Comparison of ENCODE assay signal across 8 mouse cellular contexts in the genomic region with DNA sequence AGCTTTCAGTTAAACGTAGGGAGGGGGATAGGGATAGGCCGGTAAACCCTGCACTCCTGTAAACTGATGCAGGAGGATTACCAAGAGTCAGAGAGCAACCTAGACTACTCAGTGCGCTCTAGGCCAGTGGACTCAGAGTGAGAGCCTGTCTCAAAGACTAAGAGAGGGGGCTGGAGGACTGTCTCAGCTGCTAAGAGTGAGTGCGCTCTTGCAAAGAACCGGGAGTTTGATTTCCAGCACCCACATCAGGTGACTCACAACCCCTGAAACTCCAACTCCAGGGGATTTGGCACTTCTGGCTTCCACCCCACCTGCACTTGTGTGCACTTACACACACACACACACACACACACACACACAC. TPM values are rescaled to one million over a fixed set of nuclear protein-coding genes. Genes with fewer than 3 reads are reported as not detected.
DNase-seq lines count a peak whose midpoint lies in the region; ATAC-seq and TF ChIP-seq lines count a peak whose summit lies in the region.

No protein-coding gene starts in this region.

- no peak overlapping the region for H3K9ac ChIP-seq in liver, embryonic 11.5 days (ENCODE audit: low read depth, low read length)
- no peak overlapping the region for H3K9ac ChIP-seq in liver, postnatal 0 days (replicated peaks)
- no peak overlapping the region for H3K9ac ChIP-seq in forebrain, embryonic 11.5 days (ENCODE audit: low read length)
- H3K9ac ChIP-seq in intestine, embryonic 15.5 days = no peak overlapping the region
- H3K9ac ChIP-seq in neural tube, embryonic 12.5 days = no peak overlapping the region

- H3K27me3 ChIP-seq in liver, embryonic 11.5 days (replicated peaks; ENCODE audit: control insufficient read depth, insufficient read depth, low read length) = peaks cover 17% of the 10 kb centered on the region
- no peaks in the 10 kb centered on the region for H3K27me3 ChIP-seq in liver, postnatal 0 days (ENCODE audit: insufficient read depth, low read length)
- H3K27me3 ChIP-seq in forebrain, embryonic 11.5 days (ENCODE audit: control insufficient read depth, insufficient read depth, low read length) = no peaks in the 10 kb centered on the region
- no peaks in the 10 kb centered on the region for H3K27me3 ChIP-seq in intestine, embryonic 15.5 days (replicated peaks)
- H3K27me3 ChIP-seq in neural tube, embryonic 12.5 days (replicated peaks) = no peaks in the 10 kb centered on the region

- ATAC-seq in liver, embryonic 11.5 days (replicated peaks; ENCODE audit: low FRiP score) = no peak
- ATAC-seq in liver, postnatal 0 days = no peak
- no peak; the same call in 1 of the 2 replicates for ATAC-seq in forebrain, embryonic 11.5 days (replicated peaks; ENCODE audit: low FRiP score)
- ATAC-seq in intestine, embryonic 15.5 days = no peak
- peak; percentile 30; the same call in 1 of the 2 replicates for ATAC-seq in neural tube, embryonic 12.5 days (ENCODE audit: low FRiP score, low read depth)
- no peak for ATAC-seq in CD4-positive, CD25-positive, alpha-beta regulatory T cell, adult 4 months

- H3K9me3 ChIP-seq in liver, embryonic 11.5 days (ENCODE audit: control insufficient read depth, low read length) = no peaks in the 10 kb centered on the region
- H3K9me3 ChIP-seq in liver, postnatal 0 days (ENCODE audit: low read length) = no peaks in the 10 kb centered on the region
- H3K9me3 ChIP-seq in forebrain, embryonic 11.5 days (ENCODE audit: control insufficient read depth, low read length) = no peaks in the 10 kb centered on the region
- no peaks in the 10 kb centered on the region for H3K9me3 ChIP-seq in intestine, embryonic 15.5 days
- H3K9me3 ChIP-seq in neural tube, embryonic 12.5 days = no peaks in the 10 kb centered on the region

- TF ChIP-seq CTCF in liver, postnatal 0 days (IDR thresholded peaks at IDR 0.05; ENCODE audit: low read depth) = no peak

- peaks cover 4% of the 10 kb centered on the region for H3K4me1 ChIP-seq in liver, embryonic 11.5 days (replicated peaks; ENCODE audit: control insufficient read depth, insufficient read depth, low read length)
- peaks cover 17% of the 10 kb centered on the region for H3K4me1 ChIP-seq in liver, postnatal 0 days (ENCODE audit: insufficient read depth)
- H3K4me1 ChIP-seq in forebrain, embryonic 11.5 days (replicated peaks; ENCODE audit: control insufficient read depth, insufficient read depth, low read length) = no peaks in the 10 kb centered on the region
- peaks cover 16% of the 10 kb centered on the region for H3K4me1 ChIP-seq in intestine, embryonic 15.5 days (replicated peaks)
- peaks cover 19% of the 10 kb centered on the region for H3K4me1 ChIP-seq in neural tube, embryonic 12.5 days

- H3K36me3 ChIP-seq in liver, embryonic 11.5 days (ENCODE audit: control insufficient read depth, insufficient read depth, low read length) = no peaks in the 10 kb centered on the region
- no peaks in the 10 kb centered on the region for H3K36me3 ChIP-seq in liver, postnatal 0 days (replicated peaks; ENCODE audit: insufficient read depth, low read length)
- no peaks in the 10 kb centered on the region for H3K36me3 ChIP-seq in forebrain, embryonic 11.5 days (ENCODE audit: control insufficient read depth, insufficient read depth, low read length)
- no peaks in the 10 kb centered on the region for H3K36me3 ChIP-seq in intestine, embryonic 15.5 days
- H3K36me3 ChIP-seq in neural tube, embryonic 12.5 days = no peaks in the 10 kb centered on the region

- TF ChIP-seq EP300 in liver, postnatal 0 days (IDR thresholded peaks at IDR 0.05; ENCODE audit: low read depth) = no peak

- no peak overlapping the region for H3K4me3 ChIP-seq in liver, embryonic 11.5 days (ENCODE audit: low read depth, low read length)
- no peak overlapping the region for H3K4me3 ChIP-seq in liver, postnatal 0 days (ENCODE audit: low read depth, low read length)
- H3K4me3 ChIP-seq in forebrain, embryonic 11.5 days (ENCODE audit: low read depth, low read length) = no peak overlapping the region
- H3K4me3 ChIP-seq in intestine, embryonic 15.5 days (replicated peaks) = no peak overlapping the region
- H3K4me3 ChIP-seq in neural tube, embryonic 12.5 days = no peak overlapping the region

- WGBS in liver, embryonic 11.5 days = 32% methylated on average over 5 of the region's 5 CpGs
- WGBS in liver, postnatal 0 days (ENCODE audit: insufficient replicate concordance) = 44% methylated on average over 5 of the region's 5 CpGs
- WGBS in forebrain, embryonic 11.5 days = 28% methylated on average over 5 of the region's 5 CpGs
- 28% methylated on average over 5 of the region's 5 CpGs for WGBS in intestine, embryonic 15.5 days
- WGBS in neural tube, embryonic 12.5 days = 31% methylated on average over 5 of the region's 5 CpGs

- peak overlapping the region; percentile 61 for H3K4me2 ChIP-seq in liver, embryonic 11.5 days
- H3K4me2 ChIP-seq in liver, postnatal 0 days (ENCODE audit: low read depth, low read length) = no peak overlapping the region
- peak overlapping the region; percentile 50 for H3K4me2 ChIP-seq in forebrain, embryonic 11.5 days (ENCODE audit: low read depth, low read length, severe bottlenecking)
- H3K4me2 ChIP-seq in intestine, embryonic 15.5 days (replicated peaks) = peak overlapping the region; percentile 70
- H3K4me2 ChIP-seq in neural tube, embryonic 12.5 days (replicated peaks) = peak overlapping the region; percentile 63

- no peak overlapping the region for H3K27ac ChIP-seq in liver, embryonic 11.5 days (ENCODE audit: low read depth, low read length)
- no peak overlapping the region for H3K27ac ChIP-seq in liver, postnatal 0 days (ENCODE audit: low read depth)
- no peak overlapping the region for H3K27ac ChIP-seq in forebrain, embryonic 11.5 days (ENCODE audit: low read depth, low read length)
- no peak overlapping the region for H3K27ac ChIP-seq in intestine, embryonic 15.5 days
- no peak overlapping the region for H3K27ac ChIP-seq in neural tube, embryonic 12.5 days

- DNase-seq in liver, embryonic 11.5 days (ENCODE audit: low spot score) = no peak
- DNase-seq in liver, postnatal 0 days = no peak
- no peak for DNase-seq in forebrain, embryonic 11.5 days (ENCODE audit: low spot score)
- no peak for DNase-seq in embryo, embryonic 9.5 days (ENCODE audit: extremely low spot score)
- no peak for DNase-seq in kidney, postnatal 10 days

RNA-seq across cellular contexts. Expression of a gene that starts 0.6 kb away (rescaled TPM):
- polyA plus RNA-seq in liver, embryonic 11.5 days (2014; fragmentation: Nextera tagmentation; extraction: Ambion mirVana) = not detected in 2 replicates
- polyA plus RNA-seq in liver, postnatal 0 days (2015; fragmentation: Nextera tagmentation; extraction: Ambion mirVana) = 0.13 TPM in 1 of 2 replicates, not detected in the other
- 0.96 and 1.1 TPM in 2 replicates for polyA plus RNA-seq in forebrain, embryonic 11.5 days (2014; fragmentation: Nextera tagmentation; extraction: Ambion mirVana)
- polyA plus RNA-seq in intestine, embryonic 15.5 days (2015; fragmentation: Nextera tagmentation; extraction: Ambion mirVana) = 0.21 and 0.29 TPM in 2 replicates
- polyA plus RNA-seq in neural tube, embryonic 12.5 days (2016; fragmentation: Nextera tagmentation; extraction: Ambion mirVana) = 3.0 and 4.2 TPM in 2 replicates
- polyA plus RNA-seq in CD4-positive, CD25-positive, alpha-beta regulatory T cell, adult 4 months (2017; shearing (Covaris generic)) = not detected

RNA-seq across cellular contexts. Expression of a gene that starts 37.4 kb away (rescaled TPM):
- 0.16 TPM in 1 of 2 replicates, not detected in the other for polyA plus RNA-seq in liver, embryonic 11.5 days (2014; fragmentation: Nextera tagmentation; extraction: Ambion mirVana)
- 0.11 and 0.13 TPM in 2 replicates for polyA plus RNA-seq in liver, postnatal 0 days (2015; fragmentation: Nextera tagmentation; extraction: Ambion mirVana)
- polyA plus RNA-seq in forebrain, embryonic 11.5 days (2014; fragmentation: Nextera tagmentation; extraction: Ambion mirVana) = 0.83 and 1.2 TPM in 2 replicates
- 0.33 and 0.45 TPM in 2 replicates for polyA plus RNA-seq in intestine, embryonic 15.5 days (2015; fragmentation: Nextera tagmentation; extraction: Ambion mirVana)
- polyA plus RNA-seq in neural tube, embryonic 12.5 days (2016; fragmentation: Nextera tagmentation; extraction: Ambion mirVana) = 2.0 and 3.1 TPM in 2 replicates
- polyA plus RNA-seq in CD4-positive, CD25-positive, alpha-beta regulatory T cell, adult 4 months (2017; shearing (Covaris generic)) = not detected

RNA-seq across cellular contexts. Expression of a gene that starts 52.6 kb away (rescaled TPM):
- 7.1 and 7.4 TPM in 2 replicates for polyA plus RNA-seq in liver, embryonic 11.5 days (2014; fragmentation: Nextera tagmentation; extraction: Ambion mirVana)
- 22.1 and 23.7 TPM in 2 replicates for polyA plus RNA-seq in liver, postnatal 0 days (2015; fragmentation: Nextera tagmentation; extraction: Ambion mirVana)
- 10.5 and 11.7 TPM in 2 replicates for polyA plus RNA-seq in forebrain, embryonic 11.5 days (2014; fragmentation: Nextera tagmentation; extraction: Ambion mirVana)
- polyA plus RNA-seq in intestine, embryonic 15.5 days (2015; fragmentation: Nextera tagmentation; extraction: Ambion mirVana) = 28.5 and 31.5 TPM in 2 replicates
- 21.6 and 23.8 TPM in 2 replicates for polyA plus RNA-seq in neural tube, embryonic 12.5 days (2016; fragmentation: Nextera tagmentation; extraction: Ambion mirVana)
- polyA plus RNA-seq in CD4-positive, CD25-positive, alpha-beta regulatory T cell, adult 4 months (2017; shearing (Covaris generic)) = 1 to 10 TPM; 2.9 to 4.1 TPM

RNA-seq across cellular contexts. Expression of a gene that starts 59.5 kb away (rescaled TPM):
- polyA plus RNA-seq in liver, embryonic 11.5 days (2014; fragmentation: Nextera tagmentation; extraction: Ambion mirVana) = 1,440 and 1,641 TPM in 2 replicates
- 793 and 837 TPM in 2 replicates for polyA plus RNA-seq in liver, postnatal 0 days (2015; fragmentation: Nextera tagmentation; extraction: Ambion mirVana)
- polyA plus RNA-seq in forebrain, embryonic 11.5 days (2014; fragmentation: Nextera tagmentation; extraction: Ambion mirVana) = 852 and 943 TPM in 2 replicates
- polyA plus RNA-seq in intestine, embryonic 15.5 days (2015; fragmentation: Nextera tagmentation; extraction: Ambion mirVana) = 1,066 and 1,145 TPM in 2 replicates
- polyA plus RNA-seq in neural tube, embryonic 12.5 days (2016; fragmentation: Nextera tagmentation; extraction: Ambion mirVana) = 855 and 903 TPM in 2 replicates
- 1,000 to 10,000 TPM in 1 of 2 experiments, 100 to 1,000 TPM in 1; 937 to 1,379 TPM for polyA plus RNA-seq in CD4-positive, CD25-positive, alpha-beta regulatory T cell, adult 4 months (2017; shearing (Covaris generic))
